Mouse (Mus musculus): ENCODE measurements around the gene Lrrc71.

Lrrc71 gene

DNA sequence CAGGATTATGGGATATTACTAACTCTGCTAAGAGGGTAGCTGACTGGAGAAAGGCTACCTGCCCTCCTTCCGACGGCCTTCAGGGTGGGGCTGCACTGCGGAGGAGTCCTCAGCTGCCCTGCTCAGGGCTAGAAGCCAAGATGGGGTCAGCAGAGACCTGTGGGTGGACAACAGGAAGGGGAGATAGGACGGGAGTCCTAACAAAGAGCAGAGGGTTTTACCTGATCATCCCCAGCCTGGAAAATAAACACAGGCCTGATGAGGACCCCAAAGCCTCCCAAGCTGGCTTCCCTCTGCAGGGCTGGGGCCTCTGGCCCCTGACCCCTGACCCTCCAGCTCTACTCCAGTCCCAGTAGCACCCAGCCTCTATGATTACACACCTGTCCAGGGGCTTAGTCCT, 14.8 kb upstream of the Lrrc71 start:
- DNase-seq, result no peak

DNA sequence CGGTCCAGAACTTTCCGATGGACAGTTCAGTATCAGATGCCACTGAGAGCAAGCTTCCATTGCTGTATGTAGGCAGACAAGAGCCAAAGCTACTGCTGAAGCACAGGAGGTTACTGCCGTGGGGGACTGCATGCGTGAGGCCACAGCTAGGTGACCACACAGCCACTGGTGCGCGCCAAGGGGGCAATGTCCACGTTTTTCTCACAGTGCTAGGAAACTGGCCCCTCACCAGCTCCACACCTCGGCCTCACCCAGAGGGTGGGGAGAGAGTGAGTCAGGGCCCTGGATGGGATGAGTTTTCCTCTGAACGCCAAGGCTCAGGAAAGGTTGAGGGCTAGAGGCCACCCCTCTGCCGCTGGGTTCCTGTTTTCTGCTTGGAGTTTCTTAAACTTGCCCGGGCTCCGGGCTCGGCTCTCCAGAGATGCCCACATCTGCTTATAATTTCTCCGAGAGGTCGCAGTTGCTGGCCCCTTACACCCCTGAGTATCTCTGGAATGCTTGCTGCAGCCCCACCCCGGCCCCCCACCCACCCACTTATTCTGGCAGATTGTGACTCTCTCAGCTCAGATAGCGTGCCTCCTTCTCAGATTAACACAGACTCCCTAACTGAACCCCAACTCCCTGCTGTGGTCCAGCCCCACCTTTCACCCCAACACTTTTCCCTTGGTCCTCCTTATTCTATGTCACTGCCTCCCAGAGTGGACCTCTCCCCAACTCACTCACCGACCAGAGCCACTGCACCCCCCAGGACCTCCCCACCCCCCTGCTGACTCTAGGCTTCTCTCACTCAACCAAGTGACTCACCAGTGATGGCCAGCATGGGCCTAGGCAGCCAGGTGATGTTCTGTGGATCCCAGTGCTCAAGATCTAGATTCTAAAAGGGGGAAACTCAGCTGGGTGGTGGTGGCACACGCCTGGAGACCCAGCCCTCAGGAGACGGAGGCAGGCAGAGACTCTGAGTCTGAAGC, 13.3 kb upstream of the Lrrc71 start:
- no peak for DNase-seq

DNA sequence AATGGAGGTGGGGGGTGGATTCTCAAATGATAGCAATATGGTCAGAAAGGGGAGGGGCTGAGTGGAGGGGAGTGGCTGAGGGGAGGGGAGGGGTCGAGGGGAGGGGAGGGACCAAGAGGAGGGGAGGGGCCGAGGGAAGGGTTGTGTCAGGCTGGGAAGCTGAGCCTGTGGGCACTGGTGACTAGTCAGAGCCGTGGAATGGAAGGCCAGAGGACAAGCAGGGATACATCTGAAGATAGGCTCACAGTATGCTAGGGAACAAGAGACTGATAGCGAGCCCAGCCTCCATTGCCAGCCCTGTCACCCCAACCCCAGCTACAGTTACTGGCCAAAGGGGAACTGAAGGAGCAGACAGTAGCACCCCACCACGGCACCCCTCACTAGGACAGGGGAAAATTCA, 10.2 kb upstream of the Lrrc71 start:
- DNase-seq, result no peak

DNA sequence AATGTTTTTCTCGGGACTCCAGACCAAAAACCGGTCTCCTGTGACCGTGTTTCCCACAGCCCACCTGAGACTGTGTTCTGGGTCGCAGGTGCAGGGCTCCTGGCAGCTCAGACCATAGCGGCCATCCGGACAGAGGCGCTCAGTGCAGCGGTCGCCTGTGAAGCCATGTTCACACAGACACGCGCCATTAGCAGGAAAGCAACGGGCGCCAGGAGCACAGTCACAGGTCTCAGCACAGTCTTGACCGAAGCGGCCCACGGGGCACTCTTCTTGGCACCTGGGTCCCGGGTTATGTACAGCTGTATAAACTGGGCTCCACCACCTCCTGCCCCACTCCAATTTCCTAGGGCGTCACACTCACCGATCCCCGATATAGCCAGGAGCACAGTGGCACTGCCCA, 8.1 kb upstream of the Lrrc71 start:
- no peak for DNase-seq

DNA sequence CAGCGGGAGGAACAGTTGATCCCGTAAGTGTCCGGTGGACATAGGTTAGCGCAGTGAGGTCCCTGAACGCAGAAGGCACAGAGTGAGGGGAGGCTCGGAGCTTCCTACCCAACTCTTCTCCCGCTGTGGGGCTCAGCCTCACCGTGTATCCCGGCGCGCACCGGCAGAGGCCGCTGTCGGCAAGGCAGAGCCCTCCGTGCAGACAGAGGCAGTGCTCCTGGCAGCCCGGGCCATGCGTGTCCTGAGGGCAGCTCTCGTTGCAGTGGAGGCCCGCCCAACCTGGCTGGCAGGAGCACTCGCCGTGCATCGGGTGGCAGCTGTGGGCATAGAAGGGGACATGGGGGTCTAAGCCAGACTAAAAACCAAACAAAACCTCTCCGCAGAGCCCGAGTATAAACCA, 7.5 kb upstream of the Lrrc71 start:
- peak; percentile 91 for DNase-seq

DNA sequence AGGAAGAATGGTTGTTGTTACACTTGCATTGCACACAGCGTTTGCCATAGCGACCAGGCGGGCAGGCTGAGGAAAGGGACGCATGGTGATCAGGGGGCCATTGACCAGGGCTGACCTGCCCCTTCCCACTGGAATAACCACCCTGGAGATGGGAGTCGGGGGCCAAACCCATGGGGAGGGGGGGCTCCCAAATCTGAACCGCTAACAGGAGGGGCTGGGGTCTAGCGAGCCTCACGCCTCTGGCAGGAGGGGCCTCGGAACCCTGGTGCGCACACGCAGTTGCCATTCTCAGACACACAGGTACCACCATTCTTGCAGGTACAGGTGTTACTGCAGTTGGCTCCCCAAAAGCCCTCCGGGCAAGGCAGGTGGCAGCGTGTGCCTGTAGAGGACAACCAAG, 5.4 kb upstream of the Lrrc71 start:
- DNase-seq, result no peak

DNA sequence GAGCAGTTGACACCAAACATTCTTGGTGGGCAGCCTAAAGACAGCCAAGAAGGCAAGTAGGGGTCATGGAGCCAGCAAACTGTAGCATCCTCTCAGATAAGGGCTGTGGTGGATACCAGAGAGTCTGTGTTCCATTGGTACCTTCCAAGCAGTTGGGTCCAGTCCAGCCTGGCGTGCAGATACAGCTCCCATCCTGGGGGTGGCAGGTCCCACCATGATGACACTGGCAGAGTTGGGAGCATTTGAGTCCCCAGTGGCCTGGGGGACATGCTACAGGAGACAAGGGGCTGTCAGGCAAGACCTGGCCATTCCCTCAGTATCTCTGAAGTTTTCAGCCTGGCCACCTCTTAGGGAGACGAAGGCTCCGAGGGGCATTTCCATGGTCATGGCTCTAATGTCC, 4.1 kb upstream of the Lrrc71 start:
- no peak for DNase-seq

DNA sequence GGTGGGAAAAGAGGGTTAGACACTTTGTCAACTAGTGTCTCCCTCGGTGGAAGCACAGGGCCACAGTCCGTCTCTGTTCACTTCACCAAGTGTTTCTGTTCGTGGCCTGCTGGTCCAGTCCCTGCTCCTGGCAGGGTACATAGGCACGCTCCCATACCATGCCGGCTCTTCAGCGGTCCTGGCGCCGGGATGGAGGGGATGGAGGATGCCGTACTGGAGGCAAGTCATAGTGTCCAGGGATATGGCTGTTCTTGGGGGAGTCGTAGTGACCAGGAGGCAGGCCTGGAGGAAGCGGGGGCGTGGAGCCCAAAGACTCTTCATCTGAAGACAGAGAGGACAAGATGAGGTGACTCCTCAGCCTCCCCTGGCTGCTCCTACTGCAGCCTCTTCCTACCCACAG, 1.6 kb upstream of the Lrrc71 start:
- no peak for DNase-seq

DNA sequence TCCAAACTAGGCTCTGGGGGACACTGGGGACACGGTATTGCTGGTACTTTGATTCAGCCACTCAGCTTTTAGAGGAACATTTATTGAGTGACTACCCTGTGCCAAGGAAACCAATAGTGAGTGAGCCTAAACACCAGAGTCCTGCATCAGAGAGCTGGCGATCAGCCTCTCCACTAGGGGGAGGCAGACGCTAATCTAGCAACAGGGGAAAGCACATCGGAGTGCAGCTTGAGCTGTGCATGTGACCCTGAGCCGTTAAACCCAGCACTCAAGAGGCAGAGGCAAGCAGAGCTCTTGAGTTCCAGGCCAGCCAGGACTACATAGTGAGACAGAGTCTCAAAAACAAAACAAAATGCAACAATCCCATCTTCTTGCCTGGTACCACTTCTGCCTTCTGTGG, 611 bp upstream of the Lrrc71 start:
- DNase-seq, result peak; percentile 48

DNA sequence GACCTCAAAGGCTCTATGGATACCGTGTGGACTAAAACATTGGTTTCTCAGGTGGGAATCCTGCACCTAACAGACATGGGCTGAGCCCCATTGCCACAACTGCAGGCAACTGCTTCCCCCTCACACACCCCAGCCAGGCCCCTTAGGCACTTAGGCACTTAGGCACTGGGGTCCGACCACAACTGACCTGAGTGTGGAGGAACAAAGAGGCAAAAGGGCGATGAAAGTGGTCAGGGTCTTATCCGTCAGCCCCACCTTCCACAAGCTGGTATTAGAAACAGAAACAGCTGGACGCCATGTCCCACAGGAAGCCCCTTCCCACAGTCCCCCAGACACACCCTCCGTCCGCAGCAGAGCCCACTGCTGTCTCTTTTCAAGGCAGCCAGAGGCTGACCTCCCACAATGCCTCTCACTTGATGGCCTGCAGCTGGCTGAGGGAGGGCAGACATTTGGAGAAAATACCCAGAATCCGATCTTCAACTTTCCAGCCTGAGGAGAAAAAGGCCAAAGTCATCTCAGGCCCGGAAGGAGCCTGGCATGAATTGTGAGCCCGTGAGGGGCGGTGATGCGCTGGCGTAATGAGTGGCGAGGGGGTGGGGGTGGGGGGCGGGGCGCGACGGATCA, 3.3 kb downstream of the Lrrc71 start:
- DNase-seq, result no peak

DNA sequence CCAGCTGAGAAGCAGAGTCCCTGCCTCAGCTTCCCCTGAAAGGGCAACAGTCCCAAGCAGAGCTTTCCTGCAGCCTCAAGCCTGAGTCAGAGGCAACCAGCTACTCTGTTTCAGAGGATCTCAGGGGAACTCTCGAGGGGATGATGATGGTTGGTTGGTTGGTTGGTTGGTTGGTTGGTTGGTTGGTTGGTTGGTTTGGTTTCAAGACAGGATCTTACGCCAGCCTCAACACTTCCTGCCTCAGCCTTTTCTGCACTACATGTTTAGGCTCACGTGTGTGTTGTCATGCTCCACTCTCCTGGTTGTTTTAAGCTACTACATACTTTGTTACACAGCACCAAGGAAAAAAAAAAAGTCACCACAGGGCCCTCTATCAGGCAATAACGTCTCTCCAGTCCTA, 4.5 kb downstream of the Lrrc71 start:
- no peak for DNase-seq

DNA sequence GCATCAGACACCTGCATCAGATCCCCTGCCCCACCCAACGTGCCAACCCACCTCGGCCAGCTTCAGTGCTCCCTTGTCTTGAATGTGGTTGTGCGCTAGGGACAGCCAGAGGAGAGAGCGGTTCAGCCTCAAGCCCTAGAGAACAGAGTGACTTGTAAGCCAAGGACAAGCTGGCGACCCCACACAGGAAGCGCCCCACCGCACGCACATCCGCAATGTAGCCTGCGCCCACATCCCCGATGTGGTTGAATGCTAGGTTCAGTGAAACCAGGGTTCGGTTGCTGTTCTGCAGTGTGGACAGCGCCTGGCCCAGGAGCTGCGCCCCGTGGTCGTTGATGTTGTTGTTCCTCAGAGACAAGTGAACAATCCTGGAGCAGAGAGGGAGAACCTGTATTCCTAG, 5.7 kb downstream of the Lrrc71 start:
- no peak for DNase-seq

DNA sequence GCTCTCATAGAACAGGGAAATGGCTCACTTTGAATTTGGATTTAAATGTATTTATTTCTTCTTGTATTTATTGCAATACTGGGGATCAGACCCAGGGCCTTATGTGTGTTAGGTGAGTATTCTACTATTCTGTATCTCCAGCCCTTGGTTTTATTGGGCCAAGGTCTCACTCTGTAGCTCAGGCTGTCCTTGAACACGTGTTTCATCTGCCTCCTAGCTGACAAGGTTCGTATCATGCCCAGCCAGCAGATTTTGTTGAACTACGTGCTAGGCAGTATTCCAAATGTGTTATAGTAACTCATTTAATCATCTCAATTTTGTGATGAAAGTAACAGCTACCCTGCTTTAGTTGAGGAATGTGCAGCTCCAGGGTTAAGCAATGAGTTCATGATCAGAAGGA, 6.4 kb downstream of the Lrrc71 start:
- DNase-seq, result no peak

DNA sequence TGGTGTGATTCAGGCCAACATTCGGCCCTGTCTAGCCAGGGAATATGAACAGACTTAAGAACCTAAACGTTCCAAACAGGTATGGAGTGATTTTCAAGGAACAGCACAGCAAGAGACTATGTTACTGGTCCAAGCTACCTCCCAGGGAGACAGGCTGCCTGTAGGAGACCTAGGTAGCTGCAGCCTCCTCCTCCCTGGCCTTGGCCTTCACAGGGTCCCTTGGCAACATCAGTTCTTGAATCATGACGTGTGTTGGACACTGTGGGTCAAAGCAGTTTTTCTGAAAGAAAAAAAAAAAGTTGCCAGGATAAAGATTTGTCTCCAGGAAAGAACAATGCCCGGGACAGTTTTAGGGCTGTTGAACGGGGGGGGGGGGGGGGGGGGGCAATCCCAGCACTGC, 9.5 kb downstream of the Lrrc71 start:
- DNase-seq, result no peak

DNA sequence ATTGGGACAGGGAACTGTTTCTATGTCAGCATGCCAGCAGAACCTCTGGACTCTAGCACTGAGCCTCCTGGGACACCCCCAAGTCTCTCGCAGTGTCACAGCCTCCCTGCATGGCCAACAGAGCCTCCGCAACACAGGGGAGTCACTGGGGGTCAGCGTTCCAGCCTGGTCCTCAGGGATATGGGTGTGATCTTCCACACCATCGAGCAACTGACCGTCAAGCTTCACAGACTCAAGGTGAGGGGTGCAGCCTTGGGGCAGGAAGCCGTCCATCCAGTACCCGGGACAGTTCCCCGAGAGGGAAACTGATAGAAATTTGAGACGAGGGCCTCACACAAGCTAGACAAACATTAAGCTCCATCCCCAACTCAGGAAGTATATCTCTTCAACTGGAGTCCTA, 13.1 kb downstream of the Lrrc71 start:
- DNase-seq, result no peak

DNA sequence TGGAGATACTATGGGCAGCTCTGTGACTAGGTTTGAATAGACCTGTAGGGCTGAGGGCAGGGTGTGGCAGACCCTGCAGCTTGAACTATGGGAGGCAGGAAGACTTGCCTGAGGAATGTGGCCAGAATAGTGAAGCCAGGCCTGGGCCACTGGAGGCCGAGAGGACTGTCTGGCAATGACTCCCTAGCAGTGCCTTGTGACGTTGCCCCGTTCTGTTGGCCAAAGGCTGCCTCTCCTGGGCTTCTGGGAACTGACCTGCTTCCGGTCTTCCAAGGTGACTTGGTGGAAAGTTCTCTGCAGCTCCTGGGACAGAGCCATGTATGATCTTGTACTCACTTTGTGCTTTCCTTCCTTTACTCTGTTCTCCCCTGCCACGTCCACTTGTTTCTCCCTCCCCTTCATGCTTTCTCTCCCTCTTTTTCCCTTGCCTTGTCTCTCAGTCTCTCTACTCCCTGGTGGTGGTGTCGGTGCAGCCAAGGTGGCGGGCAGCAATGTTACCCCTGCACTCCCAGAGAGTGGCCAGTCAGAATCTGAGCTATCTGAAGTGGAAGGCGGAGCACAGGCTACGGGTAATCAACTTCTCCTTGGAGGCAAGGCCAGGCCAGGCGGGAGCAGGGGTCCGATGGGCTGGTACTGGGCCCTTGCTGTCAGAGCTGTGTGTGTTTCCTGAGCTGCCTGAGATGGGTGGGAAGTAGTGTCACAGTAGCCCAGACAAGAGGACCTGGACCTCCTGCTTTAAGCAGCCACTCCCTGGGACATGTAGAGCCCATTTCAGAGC, 14.3 kb downstream of the Lrrc71 start:
- no peak for DNase-seq

DNA sequence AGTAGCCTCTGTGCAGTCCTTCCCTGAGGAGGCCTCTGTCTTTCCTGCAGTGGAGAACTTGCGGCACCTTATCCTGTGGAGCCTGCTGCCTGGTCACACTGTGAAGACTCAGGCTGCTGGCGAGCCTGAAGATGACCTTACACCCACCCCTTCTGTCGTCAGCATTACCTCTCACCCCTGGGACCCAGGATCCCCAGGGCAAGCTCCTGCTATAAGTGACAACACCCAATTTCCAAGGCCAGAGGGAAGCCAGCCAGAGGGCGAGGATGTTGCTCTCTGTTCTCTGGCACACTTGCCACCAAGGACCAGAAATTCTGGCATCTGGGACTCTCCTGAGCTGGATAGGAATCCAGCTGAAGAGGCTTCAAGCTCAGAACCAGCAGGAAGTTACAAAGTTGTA, 15.3 kb downstream of the Lrrc71 start:
- DNase-seq, result no peak

DNA sequence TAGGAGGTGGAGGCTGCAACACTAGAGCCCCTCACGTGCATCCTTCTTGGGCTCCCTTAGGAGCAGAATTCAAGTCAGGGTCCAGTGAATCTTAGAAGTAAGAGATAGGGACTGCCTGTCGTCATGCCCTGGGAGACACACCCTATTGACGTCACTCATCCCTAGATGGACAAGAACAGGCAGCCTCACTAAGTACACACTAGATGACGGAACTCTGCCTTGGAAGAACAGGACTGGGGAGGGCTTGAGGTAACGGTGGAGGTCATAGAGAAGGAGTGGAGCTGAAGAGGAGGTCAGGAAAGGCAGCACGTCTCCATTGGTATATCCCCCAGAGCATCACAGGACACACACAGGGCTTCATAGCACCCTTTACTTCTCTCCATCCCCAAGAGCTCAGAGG, 19.7 kb downstream of the Lrrc71 start:
- DNase-seq, result no peak

DNA sequence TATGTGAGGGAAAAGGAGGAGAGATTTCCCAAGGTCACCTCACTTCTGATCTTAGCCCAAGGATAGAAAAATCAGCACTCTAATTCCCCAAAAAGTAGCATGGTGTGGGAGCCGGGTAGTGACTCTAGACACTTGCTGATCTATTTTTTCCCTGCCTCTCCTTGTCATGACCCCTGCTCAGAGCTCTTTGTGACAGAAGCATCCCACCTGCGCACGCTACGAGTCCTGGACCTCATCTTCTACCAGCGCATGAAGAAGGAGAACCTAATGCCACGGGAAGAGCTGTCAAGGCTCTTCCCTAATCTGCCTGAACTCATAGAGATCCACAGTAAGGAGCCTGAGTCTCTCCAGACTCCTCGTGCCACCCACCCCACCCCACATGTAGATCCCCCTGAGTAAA, 22.2 kb downstream of the Lrrc71 start:
- no peak for DNase-seq

DNA sequence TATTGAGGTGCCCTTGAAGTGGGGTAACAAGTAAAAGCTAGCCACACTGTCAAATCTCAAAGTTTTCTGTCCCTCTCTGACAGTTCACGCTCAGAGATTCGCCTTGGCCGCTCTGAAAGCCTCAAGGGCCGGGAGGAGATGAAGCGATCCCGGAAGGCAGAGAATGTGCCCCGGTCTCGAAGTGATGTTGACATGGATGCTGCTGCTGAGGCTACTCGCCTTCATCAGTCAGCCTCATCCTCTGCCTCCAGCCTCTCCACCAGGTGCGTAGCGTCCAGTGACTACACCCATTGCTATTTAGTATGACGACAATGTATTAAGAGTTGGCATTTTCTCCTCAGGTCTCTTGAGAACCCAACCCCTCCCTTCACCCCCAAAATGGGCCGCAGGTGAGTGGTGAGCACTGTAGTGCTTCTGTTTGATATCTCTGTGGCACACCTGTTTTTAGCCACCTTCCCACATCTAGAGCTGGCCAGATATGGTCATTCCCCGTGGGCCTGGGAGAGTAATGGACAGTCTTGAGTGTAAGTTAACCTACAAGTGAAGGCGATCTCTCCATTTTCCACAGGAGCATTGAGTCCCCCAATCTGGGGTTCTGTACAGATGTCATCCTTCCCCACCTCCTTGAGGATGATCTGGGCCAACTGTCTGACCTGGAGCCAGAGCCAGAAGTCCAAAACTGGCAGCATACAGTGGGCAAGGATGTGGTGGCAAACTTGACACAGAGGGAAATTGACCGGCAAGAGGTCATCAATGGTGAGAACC, 22.8 kb downstream of the Lrrc71 start:
- no peak for DNase-seq

DNA sequence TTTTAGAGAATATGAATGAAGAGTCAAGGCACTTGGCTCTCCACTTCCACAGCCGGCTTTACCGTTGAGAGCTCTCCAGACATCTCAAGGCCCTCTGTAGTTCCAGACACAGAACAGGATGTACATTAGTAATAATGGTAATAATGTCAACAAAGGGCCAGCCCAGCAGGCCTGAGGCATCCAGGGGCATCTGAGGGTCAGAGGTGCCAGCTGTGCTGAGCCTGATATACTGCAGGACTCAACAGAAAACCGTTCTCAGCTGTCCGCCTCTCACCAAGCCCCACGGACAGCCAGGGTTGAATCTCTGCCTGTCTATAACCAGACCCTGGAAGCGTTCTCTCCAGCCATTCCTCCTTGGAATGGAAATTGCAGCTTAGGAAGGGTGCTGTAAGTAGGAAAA, 23.9 kb downstream of the Lrrc71 start:
- DNase-seq, result no peak

DNA sequence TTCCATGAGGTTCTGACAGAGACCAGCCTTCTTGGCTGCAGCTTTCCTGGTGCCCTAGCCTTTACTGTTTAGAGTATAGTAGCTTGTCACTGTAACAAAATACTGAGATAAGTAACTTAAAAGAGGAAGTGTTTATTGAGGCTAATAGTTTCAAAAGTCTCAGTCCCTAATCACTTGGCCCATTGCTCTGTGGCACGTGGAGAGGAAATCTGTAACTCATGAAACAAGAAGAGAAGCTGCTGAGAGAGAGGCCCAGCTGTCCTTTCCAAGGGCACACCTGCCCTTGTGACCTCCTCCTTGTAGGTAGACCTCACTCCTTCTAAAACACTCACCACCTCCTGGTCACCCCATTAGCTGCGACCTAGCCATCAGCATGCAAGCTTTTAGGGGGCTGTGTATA, 29.9 kb downstream of the Lrrc71 start:
- no peak for DNase-seq
